ENCODE assay signal across 8 mouse cellular contexts in genomic region chr11:69880506-69880852, GRCm38 (mm10). TPM values are rescaled to one million over a fixed set of nuclear protein-coding genes. Genes with fewer than 3 reads are reported as not detected.
DNase-seq lines count a peak whose midpoint lies in the region; ATAC-seq lines count a peak whose summit lies in the region.

No protein-coding gene starts in this region.

- peak overlapping the region; percentile 82 for H3K9ac ChIP-seq in heart, embryonic 11.5 days (ENCODE audit: low read depth, low read length)

- H3K4me1 ChIP-seq in heart, embryonic 11.5 days (ENCODE audit: control insufficient read depth, insufficient read depth, low read length): peaks cover 30% of the 10 kb centered on the region

- H3K9me3 ChIP-seq in heart, embryonic 11.5 days (replicated peaks; ENCODE audit: control insufficient read depth, low read length): no peaks in the 10 kb centered on the region

- intact Hi-C loops in heart, postnatal 36 days (cut with DNase I): loop anchor here (2.0 kb wide), 2 partner anchors 40 to 122 kb away; partner anchors contain the start of genes Eif5a and Polr2a
- intact Hi-C loops in left cerebral cortex, postnatal 4 days (cut with DNase I): no loop called here

- H3K27me3 ChIP-seq in heart, embryonic 11.5 days (ENCODE audit: control insufficient read depth, insufficient read depth, low read length): no peaks in the 10 kb centered on the region

- under 1% methylated on average over 18 of the region's 18 CpGs for WGBS in heart, embryonic 11.5 days (ENCODE audit: insufficient replicate concordance)

- H3K4me2 ChIP-seq in heart, embryonic 11.5 days: peak overlapping the region; percentile 79

- peak overlapping the region; percentile 63 for H3K4me3 ChIP-seq in heart, embryonic 11.5 days (ENCODE audit: low read depth, low read length)

- DNase-seq in heart, postnatal 36 days: no peak
- DNase-seq in NIH3T3 (ENCODE audit: low read depth): peak; percentile 88
- peak; percentile 89 for DNase-seq in embryo, embryonic 11 days
- peak; percentile 60 for DNase-seq in left cerebral cortex, postnatal 4 days
- peak; percentile 80 for DNase-seq in mesoderm, embryonic 11.5 days (ENCODE audit: low read depth, low spot score)
- DNase-seq in spleen, postnatal 36 days (ENCODE audit: low spot score in 2 of 2): peak; percentile 74 to 81

- H3K27ac ChIP-seq in heart, embryonic 11.5 days (ENCODE audit: low read depth, low read length): peak overlapping the region; percentile 90

- H3K36me3 ChIP-seq in heart, embryonic 11.5 days (ENCODE audit: control insufficient read depth, insufficient read depth, low read length): no peaks in the 10 kb centered on the region

- ATAC-seq in heart, embryonic 11.5 days (replicated peaks; ENCODE audit: insufficient number of reproducible peaks, low FRiP score, low TSS enrichment): peak; percentile 9
- peak; percentile 24 to 41; a peak in 2 of 4 replicates for ATAC-seq in hematopoietic stem cell, adult 5-6 weeks (replicated peaks in 1 of 2; ENCODE audit: insufficient read depth in 1 of 2, low FRiP score in 2 of 2, low TSS enrichment in 1 of 2, low read depth in 1 of 2, poor library complexity in 2 of 2, severe bottlenecking in 2 of 2)

RNA-seq across cellular contexts. Expression of gene Kctd11, which starts 0.7 kb away (rescaled TPM):
- 3.3 and 3.8 TPM in 2 replicates for polyA plus RNA-seq in heart, embryonic 11.5 days (2014; fragmentation: Nextera tagmentation; extraction: Ambion mirVana)
- 1 to 10 TPM; 2.6 to 2.8 TPM for total RNA-seq in heart, postnatal 36 days (2021)
- 1.3 and 2.7 TPM in 2 replicates for total RNA-seq in hematopoietic stem cell, adult 5-6 weeks (2017)
- total RNA-seq in left cerebral cortex, postnatal 4 days (2021): 1 to 10 TPM in 1 of 2 experiments, under 1 TPM in 1; 0.38 to 1.0 TPM

RNA-seq across cellular contexts. Expression of gene Tmem95, which starts 2.7 kb away (rescaled TPM):
- polyA plus RNA-seq in heart, embryonic 11.5 days (2014; fragmentation: Nextera tagmentation; extraction: Ambion mirVana): not detected in 2 replicates
- total RNA-seq in heart, postnatal 36 days (2021): not detected
- total RNA-seq in hematopoietic stem cell, adult 5-6 weeks (2017): not detected in 2 replicates
- not detected for total RNA-seq in left cerebral cortex, postnatal 4 days (2021)

RNA-seq across cellular contexts. Expression of gene Acap1, which starts 14.9 kb away (rescaled TPM):
- polyA plus RNA-seq in heart, embryonic 11.5 days (2014; fragmentation: Nextera tagmentation; extraction: Ambion mirVana): 7.2 and 8.1 TPM in 2 replicates
- under 1 TPM; 0.78 to 0.89 TPM for total RNA-seq in heart, postnatal 36 days (2021)
- 136 and 171 TPM in 2 replicates for total RNA-seq in hematopoietic stem cell, adult 5-6 weeks (2017)
- total RNA-seq in left cerebral cortex, postnatal 4 days (2021): under 1 TPM; 0.50 to 0.72 TPM

RNA-seq across cellular contexts. Expression of gene 2810408A11Rik, which starts 20.3 kb away (rescaled TPM):
- polyA plus RNA-seq in heart, embryonic 11.5 days (2014; fragmentation: Nextera tagmentation; extraction: Ambion mirVana): 5.3 and 5.8 TPM in 2 replicates
- total RNA-seq in heart, postnatal 36 days (2021): under 1 TPM; 0.73 to 0.89 TPM
- total RNA-seq in hematopoietic stem cell, adult 5-6 weeks (2017): 12.1 and 33.3 TPM in 2 replicates
- total RNA-seq in left cerebral cortex, postnatal 4 days (2021): 10 to 100 TPM in 1 of 2 experiments, 1 to 10 TPM in 1; 8.3 to 10.7 TPM

RNA-seq across cellular contexts. Expression of gene Neurl4, which starts 20.4 kb away (rescaled TPM):
- 9.3 and 10.8 TPM in 2 replicates for polyA plus RNA-seq in heart, embryonic 11.5 days (2014; fragmentation: Nextera tagmentation; extraction: Ambion mirVana)
- total RNA-seq in heart, postnatal 36 days (2021): 10 to 100 TPM; 40.2 to 47.4 TPM
- total RNA-seq in hematopoietic stem cell, adult 5-6 weeks (2017): 23.3 and 34.1 TPM in 2 replicates
- total RNA-seq in left cerebral cortex, postnatal 4 days (2021): 100 to 1,000 TPM; 157 to 165 TPM

Comparison
In these comparisons a context has a peak if more than half of its experiments do, and no peak if none do; other contexts are left out.
1. DNase-seq: peak in NIH3T3 (single experiment), embryo, embryonic 11 days (single experiment), left cerebral cortex, postnatal 4 days (single experiment), mesoderm, embryonic 11.5 days (single experiment) and spleen, postnatal 36 days (2 of 2); none in heart, postnatal 36 days (0 of 2).
2. RNA of gene Acap1, which starts 14.9 kb away (total RNA-seq): 136 to 171 TPM in hematopoietic stem cell, adult 5-6 weeks; 0.78 to 0.89 TPM in heart, postnatal 36 days and 0.50 to 0.72 TPM in left cerebral cortex, postnatal 4 days; every median in the first group is over 10 times any median in the second.